Mouse (Mus musculus) kidney, adult 9 months (tissue): Measurements from ENCODE around the gene Frmpd4.

Experiments used
- DNase-seq: peaks from one replicate; pipeline ENCODE4 v3.0.0; 2022

Frmpd4 gene

DNA sequence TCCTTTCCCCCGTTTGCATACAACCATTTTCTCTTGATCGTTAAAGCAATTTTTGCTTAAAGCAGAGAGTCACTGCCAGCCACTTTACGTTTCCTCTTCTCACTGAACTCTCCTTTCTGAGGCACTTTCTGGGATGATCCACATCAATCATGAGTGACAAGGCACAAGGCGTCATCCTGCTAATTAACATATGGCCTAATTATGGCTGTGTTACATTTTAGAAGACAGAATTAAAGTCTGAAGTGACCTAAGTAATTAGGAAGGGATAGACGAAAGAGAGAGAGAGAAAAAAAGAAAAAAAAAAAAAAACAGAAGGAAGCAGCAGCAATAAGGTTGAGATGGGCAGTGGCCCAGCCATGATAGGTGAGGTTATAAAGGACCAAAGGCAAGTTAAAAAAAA is at the start of gene Frmpd4:
TSS of gene Frmpd4 (minus strand) at position 101 of the 400 bp plus-strand sequence.
- DNase-seq: no peak

DNA sequence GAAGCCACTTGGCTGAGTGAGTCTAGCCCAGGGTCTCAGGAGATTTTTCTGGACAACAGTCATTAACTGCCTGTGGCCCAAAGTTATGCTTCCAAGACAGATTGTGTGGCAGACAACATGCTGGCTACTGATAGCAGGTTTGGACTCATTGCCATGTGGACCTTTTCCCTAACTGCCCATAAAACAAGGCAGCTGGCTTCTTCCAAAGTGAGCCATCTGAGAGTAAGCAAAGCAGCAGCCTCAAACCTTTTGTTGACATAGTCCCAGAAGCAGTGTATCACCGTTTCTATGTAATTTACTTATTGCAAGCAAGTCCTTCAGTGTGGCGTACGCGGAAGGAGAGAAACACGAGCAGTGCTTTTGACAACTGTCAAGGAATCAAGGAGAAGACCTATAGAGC is 18.2 kb upstream of the Frmpd4 start:
- DNase-seq: no peak

DNA sequence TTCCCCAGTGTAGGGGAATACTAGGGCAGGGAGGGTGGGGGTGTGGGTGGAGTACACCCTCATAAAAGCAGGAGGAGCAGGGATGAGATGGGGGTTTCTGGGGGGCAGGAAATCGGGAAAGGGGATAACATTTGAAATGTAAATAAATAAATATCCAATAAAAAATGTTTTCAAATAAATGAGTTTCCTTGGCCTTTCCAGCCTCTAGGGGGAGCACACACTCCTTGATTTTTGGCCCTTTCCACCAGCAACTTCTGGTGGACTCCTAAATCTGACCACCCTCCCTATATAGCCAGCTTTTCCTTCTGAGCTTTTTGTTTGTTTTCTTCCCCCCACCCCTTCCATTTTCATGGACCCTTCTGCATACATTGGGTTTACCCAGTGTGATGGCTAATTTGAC is 7.3 kb upstream of the Frmpd4 start:
- DNase-seq: no peak

DNA sequence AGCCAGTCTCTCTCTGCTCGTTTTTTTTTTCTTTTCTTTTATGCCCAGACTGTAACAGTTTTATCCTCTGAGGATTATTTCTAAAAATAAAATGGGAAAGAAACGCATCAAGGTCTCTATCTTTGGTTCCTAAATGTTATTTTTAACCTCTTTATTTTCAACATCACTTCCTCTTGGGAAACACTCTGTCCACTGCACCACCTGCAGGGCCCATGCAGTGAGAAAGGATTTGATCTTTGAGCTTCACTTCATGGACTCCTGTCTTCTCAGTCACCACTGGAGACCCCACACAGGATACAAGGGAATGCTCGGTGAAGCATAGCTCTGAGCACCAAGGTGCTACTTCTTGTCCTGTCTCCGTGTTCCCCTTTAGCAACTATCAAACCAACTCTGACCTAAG is 5.2 kb downstream of the Frmpd4 start:
- no peak for DNase-seq

DNA sequence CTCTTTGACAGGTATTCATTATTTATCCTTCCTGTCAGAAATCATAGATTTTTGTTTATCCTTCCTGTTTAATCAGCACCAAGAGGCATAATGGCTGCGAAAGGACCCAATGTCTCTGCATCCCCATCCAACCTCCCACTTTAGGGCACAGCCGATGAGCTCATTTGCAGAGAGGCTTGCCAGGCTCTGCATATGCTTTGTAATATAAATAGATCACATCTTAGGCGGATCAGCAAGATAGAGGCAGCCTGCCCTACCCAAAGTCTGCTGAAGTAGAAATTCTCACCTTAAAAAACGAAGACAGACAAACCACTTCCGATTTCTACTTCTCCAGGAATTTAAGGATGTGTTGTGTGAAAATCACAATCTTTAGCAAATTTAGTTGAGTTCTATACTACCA is 7.8 kb downstream of the Frmpd4 start:
- no peak for DNase-seq

DNA sequence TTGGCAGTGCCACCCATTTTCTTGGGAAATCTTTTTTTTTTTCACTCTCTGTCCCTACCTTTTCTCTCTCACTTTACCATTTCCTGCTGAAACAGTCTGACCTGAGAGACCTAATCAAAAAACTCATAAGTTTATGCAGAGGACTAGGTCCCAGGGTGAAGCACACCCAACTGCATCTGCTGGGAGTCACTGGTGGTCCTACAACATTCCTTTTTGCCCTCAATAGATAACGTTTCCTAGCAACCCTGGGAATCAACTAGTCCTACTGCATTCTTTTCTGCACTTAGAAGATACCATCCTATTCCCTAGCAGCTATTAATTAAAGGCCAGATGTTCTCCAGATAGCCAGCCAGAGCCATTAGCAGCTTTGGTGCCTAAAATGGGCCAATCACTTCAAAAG is 71.8 kb downstream of the Frmpd4 start:
- DNase-seq: no peak

DNA sequence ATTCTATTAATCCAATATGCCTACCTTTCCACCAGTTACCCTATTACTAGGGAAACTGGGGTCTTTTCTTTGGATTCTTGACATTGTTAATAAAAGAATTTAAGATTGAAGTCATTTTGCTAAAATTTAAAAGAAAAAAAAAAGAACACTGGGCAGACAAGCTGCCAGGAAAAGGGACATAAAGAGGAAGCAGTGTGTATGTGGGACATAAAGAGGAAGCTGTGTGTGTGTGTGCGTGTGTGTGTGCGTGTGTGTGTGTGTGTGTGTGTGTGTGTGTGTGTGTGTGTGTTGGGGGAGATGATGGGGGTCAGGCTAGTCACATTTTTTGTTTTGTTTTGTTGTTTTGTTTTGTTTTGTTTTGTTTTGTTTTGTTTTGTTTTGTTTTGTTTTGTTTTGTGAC is 121.8 kb downstream of the Frmpd4 start:
- no peak for DNase-seq

DNA sequence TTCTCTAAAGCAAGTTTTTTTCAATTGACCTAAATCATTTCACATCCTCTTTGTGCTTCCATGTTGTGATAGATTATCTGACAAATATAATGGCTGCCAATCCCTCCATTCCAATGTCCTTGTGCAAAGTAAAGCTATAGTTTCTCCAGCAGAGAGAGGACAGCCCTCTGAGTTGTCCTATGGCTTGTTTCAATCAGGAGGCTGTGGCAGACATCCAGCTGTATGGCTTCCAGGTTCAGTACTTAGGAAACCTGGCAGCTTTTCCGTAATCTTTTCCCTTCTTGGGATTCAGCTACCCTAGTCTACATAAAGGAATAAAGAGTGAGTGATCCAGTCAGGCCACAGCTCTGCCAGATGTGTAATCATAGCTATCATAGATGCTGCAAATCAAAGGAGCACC is 145.8 kb downstream of the Frmpd4 start:
- no peak for DNase-seq

DNA sequence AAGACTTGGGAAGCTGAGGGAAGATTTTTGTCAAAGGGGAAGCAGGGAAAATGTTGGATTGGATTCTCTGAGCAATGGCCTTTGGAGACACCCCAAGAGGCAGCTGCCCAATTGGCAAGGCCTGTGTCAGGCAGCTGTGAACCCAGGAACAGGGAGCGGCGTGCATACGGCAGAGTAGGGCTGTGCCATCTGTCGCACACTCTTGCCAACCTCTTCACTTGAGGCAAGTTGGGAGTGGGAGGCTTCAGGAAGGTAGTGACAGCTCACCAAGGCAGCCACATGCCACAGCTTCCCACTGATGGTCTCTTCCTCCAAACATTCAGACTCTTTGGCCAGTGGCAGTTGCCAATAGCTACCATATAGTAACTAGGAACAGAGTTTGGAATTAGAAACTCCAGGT is 147.2 kb downstream of the Frmpd4 start:
- no peak for DNase-seq

DNA sequence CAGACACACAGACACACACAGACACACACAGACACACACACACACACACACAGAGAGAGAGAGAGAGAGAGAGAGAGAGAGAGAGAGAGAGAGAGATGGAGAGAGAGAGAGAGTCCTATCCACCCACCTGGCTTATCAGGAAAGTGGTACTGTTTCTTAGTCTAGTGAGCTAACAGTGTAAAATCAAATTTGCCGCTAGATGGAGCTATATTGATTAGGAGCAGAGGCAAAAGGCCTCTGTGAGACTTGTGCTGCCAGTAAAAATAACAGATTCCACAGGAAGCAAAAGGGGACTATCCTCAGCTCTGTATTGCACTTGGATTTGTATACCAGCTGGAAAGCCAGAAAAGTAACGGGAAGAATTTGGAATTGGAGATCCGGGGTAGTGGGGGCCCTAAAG is 161.6 kb downstream of the Frmpd4 start:
- DNase-seq: peak; percentile 40

DNA sequence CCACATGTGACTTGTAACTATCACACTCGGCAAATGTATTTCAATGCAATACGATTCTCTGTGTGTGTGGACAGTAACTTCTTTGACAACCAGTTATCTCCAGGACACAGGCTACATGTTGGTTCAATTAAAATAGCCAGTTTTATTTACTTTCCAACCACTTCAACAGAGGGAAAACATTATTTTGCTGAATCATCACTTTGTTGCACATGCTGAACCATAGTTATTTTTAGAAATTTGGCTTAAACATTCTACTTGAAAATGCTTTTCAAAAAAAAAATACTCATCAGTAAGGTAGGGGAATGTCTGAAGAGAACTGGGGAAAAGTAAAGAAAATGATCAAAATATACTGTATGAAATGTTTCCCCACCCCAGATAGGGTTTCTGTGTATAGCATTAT is 173.5 kb downstream of the Frmpd4 start:
- no peak for DNase-seq

DNA sequence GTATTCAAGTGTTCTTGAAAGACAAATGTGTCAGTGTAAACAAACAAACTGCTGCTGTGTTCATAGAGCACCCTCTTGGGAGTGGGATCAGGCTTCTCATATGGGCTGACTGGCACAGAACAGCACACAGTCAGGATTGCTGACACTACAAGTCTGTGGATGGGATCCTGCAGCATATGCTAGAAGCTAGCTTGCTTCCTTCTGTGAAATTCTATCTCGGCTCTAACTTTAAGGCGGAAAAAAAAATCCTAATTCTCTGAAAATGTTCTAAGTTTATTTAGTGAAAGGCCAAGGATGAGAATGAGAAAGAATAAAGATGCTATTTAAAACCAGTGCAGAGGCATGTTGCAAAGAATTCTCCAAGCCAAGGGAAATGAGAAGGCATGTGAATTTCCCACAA is 226.6 kb downstream of the Frmpd4 start:
- no peak for DNase-seq

DNA sequence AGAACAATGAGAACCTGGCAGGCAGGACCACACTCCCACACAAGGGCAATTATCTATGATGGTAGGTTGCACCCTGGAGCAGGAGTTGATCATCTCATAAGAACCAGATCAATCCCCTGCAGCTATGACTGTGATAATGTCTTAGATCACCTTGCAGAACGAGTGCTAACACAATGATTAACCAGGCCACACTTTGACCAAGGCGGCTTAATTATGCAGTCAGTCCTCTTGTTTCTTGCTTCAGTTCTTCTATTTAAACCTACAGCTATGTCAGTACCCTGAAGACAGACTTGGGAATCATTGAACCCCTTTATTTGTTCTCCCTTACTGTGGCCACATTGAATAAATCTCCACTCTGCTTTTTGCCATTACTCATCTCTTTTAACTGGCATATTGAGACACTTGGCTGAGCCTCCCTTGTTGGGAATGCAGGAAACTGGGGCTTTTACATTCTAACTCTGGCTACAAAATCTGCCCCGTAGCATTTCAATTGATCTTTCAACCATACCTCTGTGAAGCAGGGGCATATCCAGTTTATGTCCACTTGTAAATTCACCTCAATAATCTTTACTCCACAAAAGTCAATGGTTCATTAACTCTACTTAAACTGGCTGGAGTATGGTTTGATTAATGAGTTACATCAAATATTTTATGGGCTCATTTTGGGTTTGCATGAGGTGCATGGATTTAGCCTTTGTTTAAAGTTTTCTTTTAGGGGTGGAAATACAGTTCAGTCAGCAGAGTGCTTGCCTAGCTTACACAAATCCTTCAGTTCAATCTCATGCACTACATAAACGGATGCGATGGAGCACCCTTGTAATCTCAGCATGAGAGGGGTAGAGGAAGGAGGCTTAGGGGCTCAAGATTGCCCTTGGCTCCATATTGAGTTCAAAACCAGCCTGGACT is 227.5 kb downstream of the Frmpd4 start:
- peak; percentile 35 for DNase-seq

DNA sequence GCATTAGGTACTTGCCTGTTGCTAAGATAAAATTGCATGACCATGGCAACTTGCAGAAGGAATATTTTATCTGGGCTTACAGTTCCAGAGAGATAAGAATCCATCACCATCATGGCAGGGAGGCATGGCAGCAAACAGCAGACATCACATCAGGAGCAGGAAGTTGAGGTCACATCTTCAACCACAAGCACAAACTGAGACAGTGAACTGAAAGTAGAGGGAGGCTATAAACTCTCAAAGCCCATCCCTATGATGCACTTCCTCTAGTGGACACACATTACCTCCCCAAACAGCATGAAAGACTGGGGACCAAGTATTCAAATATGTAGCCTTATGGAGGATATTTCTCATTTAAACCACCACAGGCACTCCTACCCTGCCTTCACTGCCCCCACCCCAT is 238.8 kb downstream of the Frmpd4 start:
- DNase-seq: no peak

DNA sequence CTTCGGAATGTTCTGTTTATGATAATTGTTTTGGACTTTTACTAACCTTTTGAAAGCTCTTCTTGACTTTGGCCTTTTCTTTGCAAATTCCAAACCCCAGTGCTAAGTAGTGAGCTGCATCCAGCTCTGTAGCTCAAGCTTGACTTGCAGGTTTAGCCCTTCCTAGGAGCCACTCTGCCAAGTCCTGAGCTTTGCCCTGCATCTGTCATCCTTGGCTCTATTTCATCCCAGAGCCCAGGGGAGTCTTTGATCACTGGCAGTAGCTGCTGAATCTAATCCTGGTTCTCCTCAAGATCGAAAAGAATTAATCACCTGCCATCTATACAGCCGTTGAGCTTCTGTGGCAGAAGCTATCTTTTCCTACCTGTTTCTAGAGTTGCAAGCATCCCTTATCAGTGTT is 251.9 kb downstream of the Frmpd4 start:
- no peak for DNase-seq

DNA sequence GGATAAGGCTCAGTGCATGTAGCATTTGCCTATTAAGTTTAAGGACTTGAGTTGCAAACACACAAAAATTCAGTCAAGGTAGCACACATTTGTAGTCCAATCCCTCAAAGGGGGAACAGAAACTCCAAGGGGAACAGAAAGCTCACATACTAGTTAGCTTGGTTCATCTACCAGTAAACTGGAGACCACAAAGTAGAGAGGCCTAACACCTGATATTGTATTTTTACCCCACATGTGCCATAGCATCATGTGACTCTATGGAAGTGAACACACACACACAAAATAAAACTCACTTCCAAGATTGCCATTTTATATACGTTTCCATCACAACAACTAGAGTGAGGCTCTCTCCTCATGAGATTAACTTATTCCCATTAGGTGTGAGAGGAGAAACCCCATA is 264.9 kb downstream of the Frmpd4 start:
- no peak for DNase-seq

DNA sequence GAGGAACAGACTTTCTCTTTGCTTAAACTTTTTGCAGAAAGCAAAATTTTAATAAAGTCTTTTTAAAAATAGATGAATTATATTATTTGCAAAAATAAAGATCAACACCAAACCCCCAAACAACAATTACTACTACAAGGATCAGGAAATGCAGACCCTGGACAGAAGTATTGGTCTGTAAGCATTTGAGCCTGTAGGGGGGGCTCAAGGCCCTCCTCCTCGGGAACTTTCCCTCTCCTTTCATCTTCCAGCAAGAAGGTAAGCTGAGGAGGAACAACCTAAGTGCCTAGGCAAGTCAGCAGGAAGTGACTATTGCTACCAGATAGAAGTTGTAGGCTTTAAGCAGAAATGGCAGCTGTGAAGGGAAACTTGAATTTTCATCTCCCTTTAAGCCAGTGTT is 266.9 kb downstream of the Frmpd4 start:
- no peak for DNase-seq

DNA sequence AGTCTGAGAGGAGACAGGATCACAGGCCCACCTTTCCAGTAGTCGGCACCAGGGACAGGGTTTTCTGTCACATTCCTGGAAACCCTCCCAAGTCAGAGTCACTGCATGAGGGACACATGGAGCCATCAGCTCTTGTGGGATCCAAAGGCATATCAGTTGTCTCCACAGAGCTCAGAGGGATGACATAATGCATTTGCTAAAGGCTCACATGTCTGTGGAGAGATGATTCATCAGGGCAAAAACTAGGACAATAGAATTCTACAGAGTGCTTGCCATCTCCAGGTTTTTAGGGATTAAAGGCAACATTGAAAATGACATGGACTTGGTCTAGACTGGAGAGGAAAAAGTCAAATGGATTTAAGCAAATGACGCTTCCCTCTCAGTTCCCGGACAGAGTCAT is 284.5 kb downstream of the Frmpd4 start:
- DNase-seq: no peak

DNA sequence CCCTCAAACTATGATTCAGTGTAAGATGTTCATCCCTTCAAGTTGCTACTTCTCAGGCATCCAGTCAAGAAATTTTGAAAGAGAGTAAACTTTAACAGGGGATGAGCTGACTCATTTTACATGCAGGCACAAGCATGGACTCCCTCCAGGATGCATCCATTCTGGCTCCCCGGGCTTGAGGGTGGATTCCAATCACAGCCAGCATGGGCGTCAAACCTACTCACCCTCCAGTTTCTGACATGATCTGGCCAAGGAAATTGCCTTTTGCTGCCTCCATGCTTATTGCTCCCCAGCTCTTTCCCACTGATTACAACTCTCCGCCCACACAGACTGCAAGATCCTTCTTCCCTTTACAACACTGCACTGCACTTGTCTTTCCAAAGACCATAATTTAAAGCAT is 370.0 kb downstream of the Frmpd4 start:
- no peak for DNase-seq

DNA sequence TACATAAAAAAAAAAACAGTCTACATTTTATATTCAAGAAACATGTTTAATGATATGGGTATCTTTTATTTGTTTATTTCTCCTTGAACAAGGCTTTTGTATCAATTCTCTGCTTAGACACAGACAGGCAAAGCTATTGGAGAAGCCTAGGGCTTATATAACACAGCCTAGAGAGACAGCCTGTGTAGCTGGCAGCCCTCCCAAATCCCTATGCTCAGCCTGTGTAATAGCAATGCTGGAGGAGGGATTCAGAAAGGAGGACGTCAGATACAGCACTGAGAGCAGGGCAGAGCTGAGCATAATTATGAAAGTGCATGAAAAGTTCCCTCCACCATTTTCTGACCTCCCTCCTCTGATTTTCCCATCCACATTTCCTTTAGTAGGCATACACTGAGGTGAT is 385.1 kb downstream of the Frmpd4 start:
- no peak for DNase-seq

DNA sequence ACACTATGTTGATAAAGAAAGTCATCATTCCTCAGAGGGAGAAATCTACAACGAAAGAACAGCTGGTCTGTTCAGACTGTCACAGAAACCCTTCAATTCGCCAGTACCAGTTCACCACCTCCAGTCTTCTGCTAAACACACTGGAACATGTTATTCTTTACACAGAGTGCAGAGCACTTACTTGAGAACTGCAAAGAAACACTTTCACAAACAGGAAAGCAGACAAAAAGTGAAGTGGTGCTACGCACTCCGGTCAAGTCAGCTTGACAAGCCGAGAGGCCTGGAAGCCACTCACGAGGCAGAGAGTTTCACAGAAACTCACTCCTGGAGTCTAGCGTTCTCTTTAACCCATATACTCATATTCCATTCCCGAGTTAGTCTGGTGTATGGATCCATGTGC is 387.5 kb downstream of the Frmpd4 start:
- DNase-seq: no peak

DNA sequence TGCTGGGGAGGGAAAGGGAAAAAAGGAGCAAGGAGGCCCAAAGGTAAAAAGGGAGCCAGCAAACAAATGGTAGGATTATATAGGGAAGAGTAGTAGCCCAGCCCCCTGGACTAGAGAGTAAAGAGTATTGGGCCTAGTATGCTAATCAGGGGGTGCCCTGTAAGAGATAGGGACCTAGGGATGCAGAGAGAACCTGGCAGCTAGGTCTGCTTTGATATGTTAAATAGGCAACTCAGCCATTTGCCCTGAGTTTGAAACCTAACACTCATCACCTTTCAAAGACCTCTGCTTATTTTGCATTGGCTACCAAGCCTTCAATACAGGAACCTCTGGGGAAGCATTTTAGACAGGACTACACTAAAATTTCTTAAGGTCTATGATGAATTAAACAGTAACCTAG is 414.0 kb downstream of the Frmpd4 start:
- DNase-seq: no peak

DNA sequence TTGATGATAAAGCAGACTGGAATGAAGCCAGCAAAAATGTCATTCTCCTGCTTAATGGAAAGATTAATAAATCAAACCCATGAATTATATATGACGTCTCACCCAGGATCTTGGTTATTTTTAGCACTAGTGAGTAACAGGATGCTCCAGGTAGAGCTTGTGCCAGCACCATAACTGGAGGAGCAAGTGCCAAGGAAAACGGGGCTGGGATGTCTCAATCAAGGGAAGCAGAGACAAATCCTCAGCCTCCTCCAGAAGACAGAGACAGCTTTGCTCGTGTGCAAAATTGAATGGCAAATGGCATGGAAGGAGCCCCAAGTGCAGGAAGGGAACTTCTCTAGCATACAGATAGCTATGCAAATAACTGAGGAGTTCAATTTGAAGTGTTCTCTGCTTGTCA is 418.2 kb downstream of the Frmpd4 start:
- DNase-seq: no peak

DNA sequence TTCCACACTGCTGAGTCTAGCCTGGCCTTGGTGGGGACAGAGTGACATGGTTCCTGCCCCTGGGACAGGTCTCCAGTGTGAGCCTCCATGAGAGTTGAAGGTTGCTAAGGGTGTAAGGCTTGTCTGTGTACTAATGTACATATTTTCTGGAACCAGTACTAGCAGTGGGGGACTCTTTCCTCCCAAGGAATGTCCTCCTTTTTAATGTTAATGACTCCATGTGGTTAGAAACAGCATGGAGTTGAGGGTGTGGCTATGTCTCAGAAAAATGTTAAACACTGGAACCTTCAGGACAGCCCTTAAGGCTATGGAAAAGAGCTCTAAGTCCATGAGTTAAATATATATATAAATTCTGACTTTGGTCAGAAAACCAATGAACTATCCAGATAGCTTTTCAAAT is 436.0 kb downstream of the Frmpd4 start:
- no peak for DNase-seq

DNA sequence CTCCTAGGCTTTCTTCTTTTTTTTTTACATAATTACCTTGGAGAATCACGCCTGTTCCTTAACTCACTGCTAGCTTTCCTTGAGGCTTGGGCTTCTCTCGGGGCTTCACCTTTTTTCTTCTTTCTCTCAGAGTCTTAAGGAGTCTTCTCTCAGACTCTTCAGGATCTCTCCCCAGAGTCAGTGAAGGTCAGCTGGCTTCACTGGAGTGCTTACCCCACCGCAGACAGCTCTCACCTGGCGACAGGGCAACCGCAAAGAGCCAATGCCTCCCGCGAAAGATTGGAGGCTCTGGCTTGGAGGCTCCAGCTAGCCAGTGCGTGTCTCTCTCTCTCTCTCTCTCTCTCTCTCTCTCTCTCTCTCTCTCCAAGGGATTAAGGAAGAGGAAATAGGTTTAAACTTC is 453.0 kb downstream of the Frmpd4 start:
- no peak for DNase-seq
